ENCODE assay signal across 23 mouse cellular contexts in the genomic region with DNA sequence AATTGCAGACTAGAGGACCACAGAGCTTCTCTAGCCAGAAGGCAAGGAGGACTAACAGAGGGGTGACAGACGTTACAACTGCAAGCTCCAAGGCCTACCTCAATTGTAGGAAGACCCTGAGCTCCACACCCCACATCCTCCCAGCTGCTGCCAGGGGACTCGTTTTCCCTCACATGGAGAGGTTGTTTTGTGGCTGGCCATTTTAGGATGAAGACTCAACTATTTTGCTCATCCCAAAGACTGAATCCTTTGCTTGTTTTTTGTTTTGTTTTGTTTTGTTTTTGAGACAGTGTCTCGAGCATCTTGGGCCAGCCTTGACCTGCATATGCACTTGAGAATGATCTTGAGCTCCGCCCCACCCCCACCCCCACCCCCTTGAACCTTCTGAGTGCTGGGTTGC. TPM values are rescaled to one million over a fixed set of nuclear protein-coding genes. Genes with fewer than 3 reads are reported as not detected.
"Had no signal": no experiment of that assay in that cellular context is flagged by ENCODE, and none has a peak within 500 bp of the region (broad histone marks: within the 10 kb centered on the region; RNA-seq: fewer than 3 reads in every experiment).

Gm47289 (plus strand) TSS at position 301 of the 400 bp plus-strand sequence.

- DNase-seq: retina, postnatal 1 day; right cerebral cortex, adult 18-20 months; right cerebral cortex, postnatal 14 days; right cerebral cortex, postnatal 25 days; right cerebral cortex, postnatal 4 days; spleen, adult 18-20 months; thymus, adult 18-20 months; thymus, adult 2 months; thymus, postnatal 14 days; thymus, postnatal 25 days; thymus, postnatal 36 days; thymus, postnatal 4 days had no signal

- H3K4me2 ChIP-seq: neural tube, embryonic 15.5 days; stomach, embryonic 15.5 days had no signal

- H3K4me3 ChIP-seq: neural tube, embryonic 15.5 days; stomach, embryonic 15.5 days had no signal

- H3K36me3 ChIP-seq: neural tube, embryonic 15.5 days; stomach, embryonic 15.5 days had no signal

- H3K27ac ChIP-seq: neural tube, embryonic 15.5 days; stomach, embryonic 15.5 days; stomach, postnatal 0 days had no signal

- H3K9ac ChIP-seq: neural tube, embryonic 15.5 days; stomach, embryonic 15.5 days had no signal

- H3K9me3 ChIP-seq: neural tube, embryonic 15.5 days; stomach, embryonic 15.5 days had no signal

RNA-seq across cellular contexts. Expression of gene Gm47289, which starts in this region (rescaled TPM):
- total RNA-seq: neutrophil, adult 5-6 weeks had no signal
- polyA plus RNA-seq: neural tube, embryonic 14.5 days; neural tube, embryonic 15.5 days; small intestine, adult 2 months; spleen, adult 2 months; stomach, embryonic 14.5 days; stomach, embryonic 15.5 days; stomach, embryonic 16.5 days; stomach, postnatal 0 days; testis, adult 2 months; thymus, adult 2 months; thymus, postnatal 0 days had no signal
